Comparison of ENCODE assay signal across 21 mouse cellular contexts in the genomic region with DNA sequence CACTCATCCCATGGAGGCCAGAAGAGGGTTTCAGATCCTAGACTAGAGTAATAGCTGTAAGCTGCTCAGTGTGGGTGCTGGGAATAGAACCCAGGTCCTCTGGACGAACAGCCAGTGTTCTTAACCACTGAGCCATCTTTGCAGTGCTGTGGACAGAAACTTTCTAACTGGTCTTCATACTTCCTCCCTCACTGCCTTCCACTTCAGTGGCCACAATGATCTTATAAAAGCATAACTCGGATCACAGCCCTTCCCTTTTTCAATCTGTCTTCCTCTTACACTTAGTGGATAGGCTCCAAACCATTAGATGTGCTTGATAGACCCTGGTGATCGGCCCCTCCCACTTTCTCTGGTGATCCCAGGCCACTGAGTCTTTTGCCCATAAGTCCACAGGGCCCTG. TPM values are rescaled to one million over a fixed set of nuclear protein-coding genes. Genes with fewer than 3 reads are reported as not detected.
DNase-seq lines count a peak whose midpoint lies in the region; ATAC-seq and TF ChIP-seq lines count a peak whose summit lies in the region.
"Had no signal": no experiment of that assay in that cellular context is flagged by ENCODE, and none has a peak within 500 bp of the region (broad histone marks: within the 10 kb centered on the region; RNA-seq: fewer than 3 reads in every experiment).

No protein-coding gene starts in this region.

- H3K36me3 ChIP-seq in MEL (ENCODE audit: control insufficient read depth in 1 of 2, insufficient read depth in 2 of 2, low read length in 2 of 2) = peaks cover 0 to 5% of the 10 kb centered on the region in 2 experiments; a peak in 2 of 4 replicates
- no peaks in the 10 kb centered on the region for H3K36me3 ChIP-seq in myocyte (ENCODE audit: control insufficient read depth, insufficient read depth)
- H3K36me3 ChIP-seq in forebrain, embryonic 16.5 days (ENCODE audit: control insufficient read depth, insufficient read depth) = no peaks in the 10 kb centered on the region
- H3K36me3 ChIP-seq: embryonic facial prominence, embryonic 13.5 days; forebrain, embryonic 12.5 days; heart, embryonic 10.5 days; hindbrain, embryonic 15.5 days had no signal

- peaks cover 0 to 13% of the 10 kb centered on the region in 2 experiments; a peak in 2 of 4 replicates for H3K4me1 ChIP-seq in MEL (ENCODE audit: control insufficient read depth in 1 of 2, insufficient read depth in 2 of 2, low read length in 2 of 2)
- H3K4me1 ChIP-seq in forebrain, embryonic 16.5 days (replicated peaks; ENCODE audit: control insufficient read depth, insufficient read depth, low read length) = no peaks in the 10 kb centered on the region
- H3K4me1 ChIP-seq: embryonic facial prominence, embryonic 13.5 days; hindbrain, embryonic 15.5 days had no signal

- no peaks in the 10 kb centered on the region for H3K9me3 ChIP-seq in MEL (replicated peaks; ENCODE audit: insufficient read depth, low read length)
- no peaks in the 10 kb centered on the region for H3K9me3 ChIP-seq in forebrain, embryonic 16.5 days (ENCODE audit: control insufficient read depth, low read length)
- H3K9me3 ChIP-seq: embryonic facial prominence, embryonic 13.5 days; forebrain, embryonic 12.5 days; heart, embryonic 10.5 days; hindbrain, embryonic 15.5 days had no signal

- 67% methylated on average over 3 of the region's 3 CpGs for WGBS in forebrain, embryonic 16.5 days

- ATAC-seq in hematopoietic stem cell, adult 5-6 weeks (replicated peaks in 1 of 2; ENCODE audit: insufficient read depth in 1 of 2, low FRiP score in 2 of 2, low TSS enrichment in 1 of 2, low read depth in 1 of 2, poor library complexity in 2 of 2, severe bottlenecking in 2 of 2) = peak; percentile 40 to 46; a peak in 3 of 4 replicates
- no peak for ATAC-seq in forebrain, embryonic 16.5 days
- ATAC-seq: forebrain, postnatal 0 days; intestine, embryonic 16.5 days had no signal

- no peak overlapping the region for H3K9ac ChIP-seq in MEL (ENCODE audit: control insufficient read depth, low read depth, low read length, poor library complexity, severe bottlenecking)
- H3K9ac ChIP-seq in forebrain, embryonic 16.5 days (replicated peaks; ENCODE audit: low read depth, low read length) = no peak overlapping the region
- H3K9ac ChIP-seq: embryonic facial prominence, embryonic 13.5 days; forebrain, embryonic 12.5 days; forebrain, postnatal 0 days; hindbrain, embryonic 15.5 days had no signal

- no peak overlapping the region for H3ac ChIP-seq in myocyte (ENCODE audit: control insufficient read depth, insufficient read length)

- H3K4me3 ChIP-seq in MEL (ENCODE audit: control insufficient read depth in 1 of 2, insufficient read depth in 1 of 2, low read depth in 2 of 2, low read length in 2 of 2) = no peak overlapping the region
- no peak overlapping the region for H3K4me3 ChIP-seq in myocyte
- H3K4me3 ChIP-seq in forebrain, embryonic 16.5 days (replicated peaks; ENCODE audit: low read length) = no peak overlapping the region
- H3K4me3 ChIP-seq: embryonic facial prominence, embryonic 13.5 days; forebrain, embryonic 12.5 days; heart, embryonic 10.5 days; hindbrain, embryonic 15.5 days had no signal

- H3K27ac ChIP-seq in MEL (ENCODE audit: control insufficient read depth, low read depth, low read length) = no peak overlapping the region
- H3K27ac ChIP-seq in forebrain, embryonic 16.5 days (ENCODE audit: low read length) = no peak overlapping the region
- H3K27ac ChIP-seq: embryonic facial prominence, embryonic 13.5 days; forebrain, embryonic 12.5 days; heart, embryonic 10.5 days; hindbrain, embryonic 15.5 days had no signal

- H3K4me2 ChIP-seq in myocyte (ENCODE audit: low read depth) = peak overlapping the region; percentile 61
- H3K4me2 ChIP-seq in forebrain, embryonic 16.5 days (ENCODE audit: low read length) = no peak overlapping the region
- H3K4me2 ChIP-seq: embryonic facial prominence, embryonic 13.5 days; forebrain, embryonic 12.5 days; hindbrain, embryonic 15.5 days had no signal

- no peak for TF ChIP-seq CTCF in MEL (IDR thresholded peaks at IDR 0.05 in 2 of 3, conservative IDR thresholded peaks at IDR 0.05 in 1 of 3; ENCODE audit: control insufficient read depth in 1 of 3, insufficient read depth in 1 of 3, low read depth in 2 of 3, low read length in 3 of 3, poor library complexity in 1 of 3, severe bottlenecking in 1 of 3)

- H3K79me2 ChIP-seq in MEL (ENCODE audit: control insufficient read depth, insufficient read depth, low read length, poor library complexity) (no peaks in the 10 kb centered on the region), myocyte (ENCODE audit: control insufficient read depth, insufficient read depth) (no peaks in the 10 kb centered on the region)

- TF ChIP-seq EP300 in MEL (IDR thresholded peaks at IDR 0.05; ENCODE audit: low read depth in 1 of 2, low read length in 2 of 2) = peak; percentile 11 to 59; a peak in 2 of 4 replicates

- peak; percentile 89 for DNase-seq in heart, adult 11 months
- no peak for DNase-seq in heart, adult 8-10 months (ENCODE audit: low spot score)
- peak; percentile 83 for DNase-seq in MEL (ENCODE audit: low read depth, low spot score)
- no peak for DNase-seq in lung, postnatal 36 days
- DNase-seq in cerebellum, postnatal 4 days (ENCODE audit: low spot score in 2 of 2) = no peak
- DNase-seq: cerebellum, adult 11-12 months; forebrain, postnatal 0 days; gastrocnemius, postnatal 14 days; heart, postnatal 10 days had no signal

- no peak for TF ChIP-seq RAD21 in MEL (IDR thresholded peaks at IDR 0.05; ENCODE audit: low read depth, low read length)

- TF ChIP-seq POLR2A in MEL (IDR thresholded peaks at IDR 0.05; ENCODE audit: control insufficient read depth in 1 of 2, insufficient read depth in 1 of 2, low read depth in 1 of 2, low read length in 2 of 2, poor library complexity in 1 of 2) (no peak), myocyte (IDR thresholded peaks at IDR 0.05; ENCODE audit: insufficient read length, low read depth) (no peak)

- H3K27me3 ChIP-seq in MEL (ENCODE audit: control insufficient read depth in 1 of 2, insufficient read depth in 2 of 2, low read length in 2 of 2) (peaks cover under 1 to 6% of the 10 kb centered on the region in 2 experiments), myocyte (ENCODE audit: control insufficient read depth, insufficient read depth, insufficient read length) (peaks cover 18% of the 10 kb centered on the region)
- no peaks in the 10 kb centered on the region for H3K27me3 ChIP-seq in forebrain, embryonic 16.5 days (replicated peaks; ENCODE audit: control insufficient read depth, insufficient read depth, low read length)
- H3K27me3 ChIP-seq: hindbrain, embryonic 15.5 days had no signal

TF ChIP-seq in MEL, 35 proteins besides CTCF, POLR2A, EP300 and RAD21 (continues in another document):
- TF ChIP-seq SMC3 (IDR thresholded peaks at IDR 0.05; ENCODE audit: low read depth, low read length) (no peak), MAZ (IDR thresholded peaks at IDR 0.05; ENCODE audit: low read depth, low read length) (no peak), ETS1 (IDR thresholded peaks at IDR 0.05; ENCODE audit: low read depth, low read length) (0 out of 2 replicates have a peak, but pooled peaks have one; percentile 15)

TF ChIP-seq in myocyte, 11 proteins besides CTCF, POLR2A, EP300 and RAD21 (continues in another document):
- TF ChIP-seq USF1 (IDR thresholded peaks at IDR 0.05; ENCODE audit: low read depth) = no peak
- TF ChIP-seq TCF3 (IDR thresholded peaks at IDR 0.05; ENCODE audit: insufficient read length, low read depth) = no peak
- TF ChIP-seq REST (IDR thresholded peaks at IDR 0.05; ENCODE audit: insufficient read depth, insufficient read length) = no peak

RNA-seq across cellular contexts. Expression of gene Dcst2, which starts 1.5 kb away (rescaled TPM):
- total RNA-seq in heart, adult 8-10 months (2022) = not detected
- not detected in 2 replicates for total RNA-seq in MEL (2012; rRNA removed)
- polyA plus RNA-seq in MEL (2012; ENCODE audit: insufficient read depth in 1 of 2, insufficient read length in 2 of 2, low read depth in 1 of 2, low replicate concordance in 2 of 2, missing spikeins in 1 of 2) (under 1 TPM in 1 of 2 experiments, not detected in 1; 0.06 TPM), myocyte (2012; fragmentation: generic; extraction: Trizol) (0.01 TPM)
- not detected in 2 replicates for total RNA-seq in hematopoietic stem cell, adult 5-6 weeks (2017)
- polyA plus RNA-seq in forebrain, embryonic 16.5 days (2015; fragmentation: Nextera tagmentation; extraction: Ambion mirVana) = 0.27 TPM in 1 of 2 replicates, not detected in the other
- total RNA-seq: CH12.LX; gastrocnemius, adult 18-20 months; gastrocnemius, postnatal 14 days had no signal
- polyA plus RNA-seq: heart, embryonic 14.5 days had no signal

RNA-seq across cellular contexts. Expression of gene Dcst1, which starts 4.8 kb away (rescaled TPM):
- total RNA-seq in heart, adult 8-10 months (2022) = not detected
- total RNA-seq in MEL (2012; rRNA removed) = 0.08 TPM in 1 of 2 replicates, not detected in the other
- under 1 TPM in 1 of 2 experiments, not detected in 1; 0.29 TPM for polyA plus RNA-seq in MEL (2012; ENCODE audit: insufficient read depth in 1 of 2, insufficient read length in 2 of 2, low read depth in 1 of 2, low replicate concordance in 2 of 2, missing spikeins in 1 of 2)
- not detected in 2 replicates for total RNA-seq in hematopoietic stem cell, adult 5-6 weeks (2017)
- polyA plus RNA-seq in myocyte (2012; fragmentation: generic; extraction: Trizol) = 0.41 TPM
- polyA plus RNA-seq in forebrain, embryonic 16.5 days (2015; fragmentation: Nextera tagmentation; extraction: Ambion mirVana) = 1.2 and 1.3 TPM in 2 replicates
- total RNA-seq: forebrain, postnatal 0 days; gastrocnemius, adult 18-20 months; gastrocnemius, postnatal 14 days had no signal
- polyA plus RNA-seq: cortical plate, adult 2 months had no signal

RNA-seq across cellular contexts. Expression of gene Adam15, which starts 10.4 kb away (rescaled TPM):
- total RNA-seq in heart, adult 8-10 months (2022) = 10 to 100 TPM; 43.3 to 52.5 (median 48.6) TPM
- total RNA-seq in MEL (2012; rRNA removed) = 15.3 and 16.9 TPM in 2 replicates
- polyA plus RNA-seq in MEL (2012; ENCODE audit: insufficient read depth in 1 of 2, insufficient read length in 2 of 2, low read depth in 1 of 2, low replicate concordance in 2 of 2, missing spikeins in 1 of 2) (10 to 100 TPM in 1 of 2 experiments, not detected in 1; 43.2 TPM), myocyte (2012; fragmentation: generic; extraction: Trizol) (78.4 TPM)
- total RNA-seq in hematopoietic stem cell, adult 5-6 weeks (2017) = 28.9 and 30.9 TPM in 2 replicates
- 40.4 and 55.2 TPM in 2 replicates for polyA plus RNA-seq in forebrain, embryonic 16.5 days (2015; fragmentation: Nextera tagmentation; extraction: Ambion mirVana)

RNA-seq across cellular contexts. Expression of gene Efna4, which starts 22.4 kb away (rescaled TPM):
- total RNA-seq in heart, adult 8-10 months (2022) = under 1 TPM in 3 of 4 experiments, not detected in 1; 0.19 to 0.34 (median 0.27) TPM
- 1.4 and 1.9 TPM in 2 replicates for total RNA-seq in MEL (2012; rRNA removed)
- polyA plus RNA-seq in MEL (2012; ENCODE audit: insufficient read depth in 1 of 2, insufficient read length in 2 of 2, low read depth in 1 of 2, low replicate concordance in 2 of 2, missing spikeins in 1 of 2) (1 to 10 TPM in 1 of 2 experiments, not detected in 1; 4.5 TPM), myocyte (2012; fragmentation: generic; extraction: Trizol) (5.4 TPM)
- 0.99 and 3.4 TPM in 2 replicates for total RNA-seq in hematopoietic stem cell, adult 5-6 weeks (2017)
- 14.1 and 16.7 TPM in 2 replicates for polyA plus RNA-seq in forebrain, embryonic 16.5 days (2015; fragmentation: Nextera tagmentation; extraction: Ambion mirVana)
- total RNA-seq: gastrocnemius, adult 18-20 months had no signal

RNA-seq across cellular contexts. Expression of gene Zbtb7b, which starts 34.3 kb away (rescaled TPM):
- 10 to 100 TPM; 19.6 to 23.2 (median 22.9) TPM for total RNA-seq in heart, adult 8-10 months (2022)
- 8.1 and 8.5 TPM in 2 replicates for total RNA-seq in MEL (2012; rRNA removed)
- 10 to 100 TPM in 1 of 2 experiments, not detected in 1; 20.1 TPM for polyA plus RNA-seq in MEL (2012; ENCODE audit: insufficient read depth in 1 of 2, insufficient read length in 2 of 2, low read depth in 1 of 2, low replicate concordance in 2 of 2, missing spikeins in 1 of 2)
- total RNA-seq in hematopoietic stem cell, adult 5-6 weeks (2017) = 8.6 and 9.9 TPM in 2 replicates
- 47.0 TPM for polyA plus RNA-seq in myocyte (2012; fragmentation: generic; extraction: Trizol)
- polyA plus RNA-seq in forebrain, embryonic 16.5 days (2015; fragmentation: Nextera tagmentation; extraction: Ambion mirVana) = 0.51 and 0.77 TPM in 2 replicates

Comparison
In these comparisons a context has a peak if more than half of its experiments do, and no peak if none do; other contexts are left out.
1. DNase-seq: peak in heart, adult 11 months (single experiment) and MEL (single experiment); none in heart, adult 8-10 months (single experiment), lung, postnatal 36 days (single experiment) and cerebellum, postnatal 4 days (0 of 2).